Mouse (Mus musculus): ENCODE measurements around the gene Pi4k2a.
"Not testable (repeated sequence)": the region's sequence is repeated elsewhere in the genome, so short reads cannot be mapped to it uniquely, and the experiment has no call there.

Gene Pi4k2a

GRCm38 (mm10) chr19:42079950-42080349, 10.3 kb upstream of the Pi4k2a start:
- in situ Hi-C loops (cut with MboI, MseI): loop anchor here (10.0 kb wide), 1 partner anchor 1605 kb away; the partner anchor contains the start of gene Entpd7

- in situ Hi-C loops (cut with MboI, MseI): no loop called here
Measured at GRCm38 (mm10) chr19:42080469-42080868, 9.8 kb upstream of the Pi4k2a start.

- in situ Hi-C loops (cut with MboI, MseI): not testable (repeated sequence)
Measured at GRCm38 (mm10) chr19:42081613-42082012, 8.7 kb upstream of the Pi4k2a start.

GRCm38 (mm10) chr19:42085690-42086089, 4.6 kb upstream of the Pi4k2a start:
- in situ Hi-C loops (cut with MboI, MseI): loop anchor here (5.0 kb wide), 1 partner anchor 62 kb away; the partner anchor contains the start of gene Marveld1

GRCm38 (mm10) chr19:42086166-42086565, 4.1 kb upstream of the Pi4k2a start, which contains the start of gene Morn4:
Gene Morn4 (minus strand): TSS chr19:42086357.
- in situ Hi-C loops (cut with MboI, MseI): loop anchor here (5.0 kb wide), 1 partner anchor 61 kb away; the partner anchor contains the start of gene Marveld1

GRCm38 (mm10) chr19:42089103-42089747, 1.0 kb upstream of the Pi4k2a start:
- in situ Hi-C loops (cut with MboI, MseI): loop anchor here (5.0 kb wide), 1 partner anchor 58 kb away; the partner anchor contains the start of gene Marveld1

- in situ Hi-C loops (cut with MboI, MseI): no loop called here
Measured at GRCm38 (mm10) chr19:42090637-42091141, 419 bp downstream of the Pi4k2a start.

GRCm38 (mm10) chr19:42099406-42099805, 9.1 kb downstream of the Pi4k2a start:
- in situ Hi-C loops (cut with MboI, MseI): no loop called here

GRCm38 (mm10) chr19:42104681-42105080, 14.4 kb downstream of the Pi4k2a start:
- in situ Hi-C loops (cut with MboI, MseI): no loop called here

GRCm38 (mm10) chr19:42115783-42116335, 25.6 kb downstream of the Pi4k2a start:
- in situ Hi-C loops (cut with MboI, MseI): no loop called here

- in situ Hi-C loops (cut with MboI, MseI): no loop called here
Measured at GRCm38 (mm10) chr19:42118142-42118541, 27.9 kb downstream of the Pi4k2a start.

- in situ Hi-C loops (cut with MboI, MseI): no loop called here
Measured at GRCm38 (mm10) chr19:42118596-42118995, 28.3 kb downstream of the Pi4k2a start.

GRCm38 (mm10) chr19:42120451-42120850, 30.2 kb downstream of the Pi4k2a start:
- in situ Hi-C loops (cut with MboI, MseI): no loop called here

- in situ Hi-C loops (cut with MboI, MseI): no loop called here
Measured at GRCm38 (mm10) chr19:42124684-42125083, 34.4 kb downstream of the Pi4k2a start.

- in situ Hi-C loops (cut with MboI, MseI): no loop called here
Measured at GRCm38 (mm10) chr19:42125501-42126218, 35.4 kb downstream of the Pi4k2a start.

GRCm38 (mm10) chr19:42126219-42126605, 35.9 kb downstream of the Pi4k2a start:
- in situ Hi-C loops (cut with MboI, MseI): no loop called here

- in situ Hi-C loops (cut with MboI, MseI): no loop called here
Measured at GRCm38 (mm10) chr19:42127024-42127423, 36.8 kb downstream of the Pi4k2a start.

- in situ Hi-C loops (cut with MboI, MseI): no loop called here
Measured at GRCm38 (mm10) chr19:42128052-42128740, 37.9 kb downstream of the Pi4k2a start.

GRCm38 (mm10) chr19:42128787-42129508, 38.7 kb downstream of the Pi4k2a start, which contains the start of gene Avpi1:
Gene Avpi1 (minus strand): TSS chr19:42129059.
- in situ Hi-C loops (cut with MboI, MseI): no loop called here

- in situ Hi-C loops (cut with MboI, MseI): no loop called here
Measured at GRCm38 (mm10) chr19:42129509-42130293, 39.4 kb downstream of the Pi4k2a start.

All from T-helper 1 cell (primary cell).